Mouse (Mus musculus) megakaryocyte, embryonic 14.5 days (primary cell): ENCODE data around the gene Slc1a2.

ENCODE experiments used
- FLI1 ChIP-seq: IDR thresholded peaks from 2 replicates; pipeline ENCODE4 v1.6.1; 2012; ENCODE audit warnings: low read length, inconsistent platforms, mixed read lengths
- GATA1 ChIP-seq: IDR thresholded peaks from 3 replicates; pipeline ENCODE4 v1.6.1; 2012; ENCODE audit warnings: mixed read lengths, low read length, inconsistent platforms, borderline replicate concordance

- no peak for TF ChIP-seq GATA1
- no peak for TF ChIP-seq FLI1
Measured at GRCm38 (mm10) chr2:102635523-102636060, 22.9 kb upstream of the Slc1a2 start.
